ENCODE assay signal across 24 mouse cellular contexts in genomic region chr15:100884481-100884880, GRCm38 (mm10). TPM values are rescaled to one million over a fixed set of nuclear protein-coding genes. Genes with fewer than 3 reads are reported as not detected.
"Had no signal": no experiment of that assay in that cellular context is flagged by ENCODE, and none has a peak within 500 bp of the region (broad histone marks: within the 10 kb centered on the region; RNA-seq: fewer than 3 reads in every experiment).

No protein-coding gene starts in this region.

- H3K27ac ChIP-seq: gastrocnemius, adult 2 months; heart, adult 2 months; hindbrain, embryonic 10.5 days; hindbrain, embryonic 13.5 days; intestine, embryonic 15.5 days; left cerebral cortex, adult 2 months; limb, embryonic 10.5 days; limb, embryonic 12.5 days; liver, embryonic 13.5 days; liver, embryonic 15.5 days had no signal

- H3K4me1 ChIP-seq: heart, embryonic 12.5 days; intestine, embryonic 15.5 days; limb, embryonic 10.5 days; limb, embryonic 12.5 days; liver, embryonic 13.5 days; liver, embryonic 15.5 days had no signal

- H3K27me3 ChIP-seq: hindbrain, embryonic 13.5 days; intestine, embryonic 15.5 days; limb, embryonic 12.5 days had no signal

- DNase-seq: gastrocnemius, adult 2 months; gastrocnemius, postnatal 10 days; gastrocnemius, postnatal 25 days; heart, adult 2 months; heart, postnatal 10 days; heart, postnatal 4 days; kidney, adult 18-20 months; kidney, adult 8-10 months; kidney, postnatal 10 days; kidney, postnatal 25 days; kidney, postnatal 4 days; layer of hippocampus, adult 9-11 months; liver; liver, embryonic 13.5 days; liver, postnatal 0 days had no signal

- H3K9me3 ChIP-seq: heart, embryonic 12.5 days; intestine, embryonic 15.5 days; limb, embryonic 10.5 days; liver, embryonic 13.5 days; liver, embryonic 15.5 days had no signal

- H3K4me3 ChIP-seq: gastrocnemius, adult 2 months; heart, adult 2 months; heart, embryonic 12.5 days; hindbrain, embryonic 10.5 days; hindbrain, embryonic 13.5 days; intestine, embryonic 15.5 days; left cerebral cortex, adult 2 months; limb, embryonic 10.5 days; limb, embryonic 12.5 days; liver, embryonic 13.5 days; liver, embryonic 15.5 days had no signal

- H3K36me3 ChIP-seq: heart, embryonic 12.5 days; hindbrain, embryonic 10.5 days; hindbrain, embryonic 13.5 days; intestine, embryonic 15.5 days; limb, embryonic 10.5 days; limb, embryonic 12.5 days; liver, embryonic 13.5 days; liver, embryonic 15.5 days had no signal

RNA-seq across cellular contexts. Expression of gene Scn8a, which starts 14.8 kb away (rescaled TPM):
- total RNA-seq: granulocyte monocyte progenitor cell, adult 5-6 weeks had no signal
- polyA plus RNA-seq: heart, adult 2 months had no signal
